Mouse (Mus musculus) liver, adult 2 months (tissue): ENCODE measurements around the gene Cldn11.

ENCODE experiments used
- CTCF ChIP-seq: fragments of 200-500 bp; IDR thresholded peaks from 2 replicates; pipeline ENCODE4 v1.5.1; 2011; ENCODE audit warnings: low read depth, low read length, control low read depth
- POLR2A ChIP-seq: fragments of 200-500 bp; IDR thresholded peaks from 2 replicates; pipeline ENCODE4 v1.6.1; 2011; ENCODE audit warnings: low read length, control low read depth; ENCODE audit not compliant: insufficient read depth; ENCODE audit errors: extremely low read depth

DNA sequence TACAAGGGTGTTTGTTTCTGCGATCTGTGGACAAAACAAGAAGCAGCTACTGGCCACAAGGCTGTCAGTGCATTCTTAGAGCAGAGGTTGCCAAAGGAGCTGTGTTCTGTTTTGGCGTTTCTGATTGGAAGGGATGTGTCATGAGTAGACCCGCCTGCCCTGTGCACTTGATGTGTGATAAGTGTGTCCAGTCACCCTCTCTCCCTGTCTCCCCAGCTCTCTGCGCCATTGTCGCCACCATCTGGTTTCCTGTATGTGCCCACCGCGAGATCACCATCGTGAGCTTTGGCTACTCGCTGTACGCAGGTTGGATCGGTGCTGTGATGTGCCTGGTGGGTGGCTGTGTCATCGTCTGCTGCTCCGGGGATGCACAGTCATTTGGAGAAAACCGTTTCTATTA lies 13.1 kb downstream of the Cldn11 start:
- TF ChIP-seq CTCF (no peak), POLR2A (no peak)
